Mouse (Mus musculus): Measurements from ENCODE around the gene Naa80. TPM values are rescaled to one million over a fixed set of nuclear protein-coding genes. Genes with fewer than 3 reads are reported as not detected.

Naa80 gene
- polyA plus RNA-seq, 1 experiment from 2014 or later: 14.7 TPM

GRCm38 (mm10) chr9:107541005-107541404, 37.7 kb upstream of the Naa80 start:
- TF ChIP-seq CTCF (IDR thresholded peaks at IDR 0.05; ENCODE audit: low read depth): no peak
- 18% methylated on average over 10 of the region's 10 CpGs for WGBS
- H3K36me3 ChIP-seq (ENCODE audit: insufficient read depth): peaks cover 62% of the 10 kb centered on the region
- peak overlapping the region; percentile 32 for H3K9ac ChIP-seq
- H3K4me1 ChIP-seq (ENCODE audit: insufficient read depth): peaks cover 13% of the 10 kb centered on the region
- no peak overlapping the region; the same call in 1 of the 2 replicates for H3K27ac ChIP-seq (ENCODE audit: low read depth)
- no peaks in the 10 kb centered on the region for H3K9me3 ChIP-seq (ENCODE audit: low read depth, low read length)
- peak overlapping the region; percentile 97 for H3K4me2 ChIP-seq
- H3K27me3 ChIP-seq (ENCODE audit: insufficient read depth, low read length): no peaks in the 10 kb centered on the region
- DNase-seq: no peak
- H3K4me3 ChIP-seq (ENCODE audit: low read depth, low read length): peak overlapping the region; percentile 63
- ATAC-seq (ENCODE audit: insufficient read depth): no peak; the same call in 1 of the 2 replicates

DNA sequence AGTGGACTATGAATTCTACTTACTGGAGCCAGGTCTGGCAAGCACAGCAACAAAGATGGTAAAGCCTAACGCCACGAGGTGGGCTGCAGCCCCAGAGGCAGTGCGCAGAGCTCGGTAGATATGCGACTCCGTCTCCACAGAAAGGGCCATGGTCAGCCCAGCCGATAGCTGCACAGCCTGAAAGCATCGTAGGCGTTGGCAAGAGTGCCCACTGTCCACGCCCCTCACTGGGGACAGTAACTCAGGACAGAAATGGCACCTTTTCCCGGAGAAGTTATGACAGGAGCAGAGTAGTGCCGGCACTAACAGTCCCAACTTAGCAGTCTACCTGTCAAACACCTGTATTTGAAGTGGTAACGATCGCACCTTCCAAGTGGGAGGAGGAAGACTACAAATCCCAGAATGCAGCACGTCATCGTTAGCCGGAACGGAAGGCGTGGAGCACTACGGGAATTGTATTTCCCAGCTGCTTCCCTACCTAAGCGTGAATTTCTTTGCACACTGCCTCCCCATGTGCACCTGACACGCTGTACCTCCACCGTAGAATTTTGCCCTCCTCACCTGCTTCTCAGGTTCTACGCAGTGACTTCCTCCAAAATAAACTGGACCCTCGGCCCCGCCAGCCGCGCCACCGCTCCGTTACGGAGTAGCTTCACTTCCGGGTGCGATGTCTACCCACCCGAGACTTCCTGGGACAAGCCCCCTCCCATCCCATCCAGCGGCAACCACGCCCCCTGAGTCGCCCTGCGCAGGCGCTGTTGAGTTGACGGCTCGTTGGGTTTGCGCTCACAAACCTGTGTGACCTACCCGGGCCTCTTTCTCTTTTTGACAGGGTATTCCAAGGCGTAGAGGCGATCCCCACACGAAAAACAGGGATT, 37.0 kb upstream of the Naa80 start, which contains the start of the genes Cyb561d2 and Nprl2:
Cyb561d2 (minus strand) TSS at position 720 of the 878 bp plus-strand sequence.
Nprl2 (plus strand) TSS at position 753 of the 878 bp plus-strand sequence.
- ATAC-seq (ENCODE audit: insufficient read depth): peak; percentile 81

DNA sequence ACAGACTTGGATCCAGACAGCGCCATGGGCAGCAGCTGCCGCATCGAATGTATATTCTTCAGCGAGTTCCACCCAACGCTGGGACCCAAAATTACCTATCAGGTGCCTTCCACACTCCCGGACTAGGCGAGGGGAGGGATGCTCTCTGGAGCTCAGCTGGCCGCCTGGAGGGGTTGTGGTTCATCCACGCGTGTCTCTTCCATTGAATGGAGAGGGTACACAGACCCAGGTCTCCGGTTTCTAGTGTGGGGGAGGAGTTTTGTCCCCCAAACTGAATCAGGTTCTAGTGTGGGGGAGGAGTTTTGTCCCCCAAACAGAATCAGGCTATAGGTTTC, 36.4 kb upstream of the Naa80 start:
- Histone ChIP-seq H3K4me3 (ENCODE audit: low read depth, low read length) (peak overlapping the region; percentile 63), H3K36me3 (ENCODE audit: insufficient read depth) (peaks cover 52% of the 10 kb centered on the region), H3K9ac (peak overlapping the region; percentile 61), H3K27ac (ENCODE audit: low read depth) (peak overlapping the region; percentile 18; the same call in 1 of the 2 replicates), H3K4me1 (ENCODE audit: insufficient read depth) (peaks cover 11% of the 10 kb centered on the region), H3K4me2 (peak overlapping the region; percentile 97), H3K27me3 (ENCODE audit: insufficient read depth, low read length) (no peaks in the 10 kb centered on the region), H3K9me3 (ENCODE audit: low read depth, low read length) (no peaks in the 10 kb centered on the region)
- WGBS: 2% methylated on average over 11 of the region's 11 CpGs
- DNase-seq (no peak), ATAC-seq (ENCODE audit: insufficient read depth) (peak; percentile 33; the same call in 1 of the 2 replicates)
- TF ChIP-seq CTCF (IDR thresholded peaks at IDR 0.05; ENCODE audit: low read depth): no peak

More for the DNA sequence above, 37.0 kb upstream of the Naa80 start, which contains the start of the genes Cyb561d2 and Nprl2:
- DNase-seq: peak; percentile 96
- under 1% methylated on average over 46 of the region's 46 CpGs for WGBS
- Histone ChIP-seq H3K4me1 (ENCODE audit: insufficient read depth) (peaks cover 9% of the 10 kb centered on the region; the same call in 1 of the 2 replicates), H3K36me3 (ENCODE audit: insufficient read depth) (peaks cover 59% of the 10 kb centered on the region), H3K9ac (peak within 1 kb of the TSS; percentile 61), H3K27me3 (ENCODE audit: insufficient read depth, low read length) (no peaks in the 10 kb centered on the region), H3K4me3 (ENCODE audit: low read depth, low read length) (peak within 1 kb of the TSS; percentile 63), H3K4me2 (peak within 1 kb of the TSS; percentile 97), H3K27ac (ENCODE audit: low read depth) (peak within 1 kb of the TSS; percentile 18; the same call in 1 of the 2 replicates), H3K9me3 (ENCODE audit: low read depth, low read length) (no peaks in the 10 kb centered on the region)
- TF ChIP-seq CTCF (IDR thresholded peaks at IDR 0.05; ENCODE audit: low read depth): no peak

DNA sequence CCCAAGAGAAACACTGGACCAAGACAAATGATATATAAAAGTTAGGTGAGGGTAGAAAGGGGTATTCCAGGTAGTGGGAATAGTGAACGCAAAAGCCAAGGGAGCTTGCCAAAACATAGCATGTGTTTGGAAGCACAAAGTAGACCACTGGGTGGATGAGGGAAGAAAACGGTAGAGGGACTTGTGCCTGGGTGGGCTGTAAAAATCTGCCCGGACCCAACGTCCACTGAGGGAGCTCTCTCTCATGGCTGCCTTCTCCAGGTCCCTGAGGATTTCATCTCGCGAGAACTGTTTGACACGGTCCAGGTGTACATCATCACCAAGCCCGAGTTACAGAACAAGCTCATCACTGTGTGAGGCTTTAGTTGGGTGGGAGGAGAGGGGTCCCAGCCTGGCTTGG, 36.0 kb upstream of the Naa80 start:
- H3K4me3 ChIP-seq (ENCODE audit: low read depth, low read length): peak overlapping the region; percentile 63
- H3K9ac ChIP-seq: peak overlapping the region; percentile 61
- ATAC-seq (ENCODE audit: insufficient read depth): no peak
- no peak overlapping the region; the same call in 1 of the 2 replicates for H3K27ac ChIP-seq (ENCODE audit: low read depth)
- TF ChIP-seq CTCF (IDR thresholded peaks at IDR 0.05; ENCODE audit: low read depth): no peak
- peaks cover 48% of the 10 kb centered on the region for H3K36me3 ChIP-seq (ENCODE audit: insufficient read depth)
- no peaks in the 10 kb centered on the region for H3K27me3 ChIP-seq (ENCODE audit: insufficient read depth, low read length)
- no peak for DNase-seq
- H3K9me3 ChIP-seq (ENCODE audit: low read depth, low read length): no peaks in the 10 kb centered on the region
- H3K4me2 ChIP-seq: peak overlapping the region; percentile 97
- H3K4me1 ChIP-seq (ENCODE audit: insufficient read depth): peaks cover 14% of the 10 kb centered on the region
- 33% methylated on average over 8 of the region's 8 CpGs for WGBS

DNA sequence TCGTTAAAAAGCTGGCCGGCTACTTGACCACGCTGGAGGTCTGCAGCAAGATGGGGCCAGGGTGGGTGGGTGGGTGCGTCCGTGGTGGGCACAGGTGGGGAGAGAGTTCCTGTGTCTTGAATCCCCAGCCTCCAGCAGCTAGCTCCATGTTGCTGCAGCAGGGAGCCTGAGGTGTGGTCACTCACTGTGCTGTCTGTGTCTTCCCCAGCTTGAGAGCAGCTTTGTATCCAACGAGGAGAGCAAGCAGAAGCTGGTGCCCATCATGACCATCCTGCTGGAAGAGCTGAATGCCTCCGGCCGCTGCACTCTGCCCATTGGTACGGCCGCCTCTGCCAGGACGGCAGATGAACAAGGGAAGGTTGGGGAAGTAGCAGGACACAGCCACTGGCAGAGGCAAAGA, 35.4 kb upstream of the Naa80 start:
- H3K4me2 ChIP-seq: no peak overlapping the region
- TF ChIP-seq CTCF (IDR thresholded peaks at IDR 0.05; ENCODE audit: low read depth): no peak
- H3K27ac ChIP-seq (ENCODE audit: low read depth): no peak overlapping the region
- peaks cover 43% of the 10 kb centered on the region for H3K36me3 ChIP-seq (ENCODE audit: insufficient read depth)
- no peak for ATAC-seq (ENCODE audit: insufficient read depth)
- no peak for DNase-seq
- H3K9ac ChIP-seq: no peak overlapping the region
- WGBS: 72% methylated on average over 11 of the region's 11 CpGs
- no peaks in the 10 kb centered on the region for H3K9me3 ChIP-seq (ENCODE audit: low read depth, low read length)
- H3K27me3 ChIP-seq (ENCODE audit: insufficient read depth, low read length): no peaks in the 10 kb centered on the region
- H3K4me1 ChIP-seq (ENCODE audit: insufficient read depth): peaks cover 14% of the 10 kb centered on the region
- 0 out of 2 replicates have a peak overlapping the region, but pooled peaks have one; percentile 63 for H3K4me3 ChIP-seq (ENCODE audit: low read depth, low read length)

DNA sequence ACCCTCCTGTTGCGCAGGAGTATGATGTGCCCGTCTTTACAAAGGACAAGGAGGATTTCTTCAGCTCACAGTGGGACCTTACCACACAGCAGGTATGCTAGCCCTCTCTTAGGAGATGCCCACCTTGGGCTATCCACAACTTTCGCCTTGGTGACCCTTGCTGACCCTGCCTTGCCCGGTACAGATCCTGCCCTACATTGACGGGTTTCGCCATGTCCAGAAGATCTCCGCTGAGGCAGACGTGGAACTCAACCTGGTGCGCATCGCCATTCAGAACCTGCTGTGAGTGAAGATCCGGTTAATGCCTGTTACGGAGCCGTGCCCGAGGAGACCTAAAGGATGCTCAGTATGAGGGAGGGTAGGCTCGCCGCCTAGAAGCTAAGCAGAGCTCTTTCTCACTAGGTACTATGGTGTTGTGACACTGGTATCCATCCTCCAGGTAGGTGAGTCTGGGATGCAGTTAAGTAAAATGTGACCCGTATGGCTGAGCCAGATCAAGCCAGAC, 34.4 kb upstream of the Naa80 start:
- Histone ChIP-seq H3K9ac (no peak overlapping the region), H3K4me2 (no peak overlapping the region), H3K36me3 (ENCODE audit: insufficient read depth) (peaks cover 33% of the 10 kb centered on the region), H3K4me3 (ENCODE audit: low read depth, low read length) (no peak overlapping the region), H3K9me3 (ENCODE audit: low read depth, low read length) (no peaks in the 10 kb centered on the region), H3K27ac (ENCODE audit: low read depth) (no peak overlapping the region), H3K4me1 (ENCODE audit: insufficient read depth) (peaks cover 14% of the 10 kb centered on the region), H3K27me3 (ENCODE audit: insufficient read depth, low read length) (no peaks in the 10 kb centered on the region)
- no peak for DNase-seq
- WGBS: 94% methylated on average over 17 of the region's 17 CpGs
- no peak for ATAC-seq (ENCODE audit: insufficient read depth)
- no peak for TF ChIP-seq CTCF (IDR thresholded peaks at IDR 0.05; ENCODE audit: low read depth)

GRCm38 (mm10) chr9:107544729-107545128, 34.0 kb upstream of the Naa80 start:
- peaks cover 28% of the 10 kb centered on the region for H3K36me3 ChIP-seq (ENCODE audit: insufficient read depth)
- no peak overlapping the region for H3K4me2 ChIP-seq
- no peak for DNase-seq
- no peak for TF ChIP-seq CTCF (IDR thresholded peaks at IDR 0.05; ENCODE audit: low read depth)
- H3K4me3 ChIP-seq (ENCODE audit: low read depth, low read length): no peak overlapping the region
- H3K27ac ChIP-seq (ENCODE audit: low read depth): no peak overlapping the region
- H3K9ac ChIP-seq: no peak overlapping the region
- H3K27me3 ChIP-seq (ENCODE audit: insufficient read depth, low read length): no peaks in the 10 kb centered on the region
- WGBS: 93% methylated on average over 12 of the region's 12 CpGs
- no peaks in the 10 kb centered on the region for H3K9me3 ChIP-seq (ENCODE audit: low read depth, low read length)
- ATAC-seq (ENCODE audit: insufficient read depth): no peak
- H3K4me1 ChIP-seq (ENCODE audit: insufficient read depth): peaks cover 14% of the 10 kb centered on the region
